Mouse (Mus musculus): ENCODE measurements at regions not wholly inside any gene's neighbourhood (a gene's known extent, or its start where the extent isn't known, plus 50 kb on each side); places are given as distances from the start of the nearest gene placed in this dataset.

DNA sequence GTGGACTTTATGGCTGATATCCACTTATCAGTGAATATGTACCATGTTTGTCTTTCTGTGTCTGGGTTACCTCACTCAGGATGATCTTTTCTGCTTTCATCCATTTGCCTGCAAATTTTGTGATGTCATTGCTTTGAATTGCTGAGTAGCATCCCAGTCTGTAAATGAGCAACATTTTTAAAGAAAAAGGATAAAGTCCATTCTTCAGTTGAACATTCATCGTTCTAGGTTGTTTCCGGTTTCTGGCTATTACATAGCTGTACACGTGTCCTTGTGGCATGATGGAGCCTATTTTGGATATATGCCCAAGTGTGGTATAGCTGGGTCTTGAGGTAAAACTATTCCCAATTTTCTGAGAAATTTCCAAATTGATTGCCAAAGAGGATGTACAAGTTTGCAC is 107.9 kb upstream of the Ccdc122 start:
- H3K27ac ChIP-seq (ENCODE audit: insufficient read depth, low read length): no peak overlapping the region
- H3K9ac ChIP-seq (ENCODE audit: low read depth, poor library complexity, severe bottlenecking): no peak overlapping the region
- no peaks in the 10 kb centered on the region for H3K9me3 ChIP-seq (replicated peaks; ENCODE audit: control insufficient read depth, insufficient read depth, low read length, poor library complexity, severe bottlenecking)
- H3K4me3 ChIP-seq (ENCODE audit: low read depth, low read length): no peak overlapping the region
- no peaks in the 10 kb centered on the region for H3K36me3 ChIP-seq (ENCODE audit: control insufficient read depth, insufficient read depth, low read length, poor library complexity, severe bottlenecking)
- TF ChIP-seq EP300 (IDR thresholded peaks at IDR 0.05; ENCODE audit: insufficient read depth, low read depth, low read length) (no peak), CTCF (IDR thresholded peaks at IDR 0.05; ENCODE audit: low read depth, low read length) (no peak), POLR2A (IDR thresholded peaks at IDR 0.05; ENCODE audit: insufficient read depth, low read length) (no peak)
- no peaks in the 10 kb centered on the region for H3K4me1 ChIP-seq (ENCODE audit: control insufficient read depth, insufficient read depth, low read length)
- no peaks in the 10 kb centered on the region for H3K27me3 ChIP-seq (ENCODE audit: control insufficient read depth, insufficient read depth, low read length, poor library complexity, severe bottlenecking)

DNA sequence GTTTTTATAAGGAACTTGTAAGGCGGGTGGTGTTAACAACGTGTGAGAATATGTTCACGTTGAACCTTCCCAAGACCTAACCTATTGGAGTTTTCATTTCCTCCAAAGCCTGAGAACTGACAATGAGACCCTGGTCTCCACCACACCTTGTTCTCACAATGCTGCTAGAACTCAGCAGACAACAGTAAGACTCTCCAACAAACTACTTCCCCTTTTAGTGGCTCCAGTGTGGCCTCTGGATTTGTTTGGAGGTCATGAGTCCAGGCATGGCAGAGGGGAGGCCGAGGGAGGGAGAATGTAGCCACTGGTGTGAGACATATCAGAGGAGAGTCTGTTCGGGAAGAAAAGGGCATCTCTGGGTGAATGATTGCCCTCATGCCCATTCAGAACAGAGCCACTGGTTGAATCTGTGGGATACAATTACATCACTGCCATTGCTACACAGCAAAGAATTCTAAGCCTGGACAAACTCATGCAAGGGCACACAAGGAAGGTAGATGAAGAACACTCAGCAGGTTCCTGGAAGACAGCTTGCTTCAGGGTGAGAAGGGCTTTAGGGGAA is 109.2 kb upstream of the Ccdc122 start:
- Histone ChIP-seq H3K27ac (ENCODE audit: insufficient read depth, low read length) (no peak overlapping the region), H3K9ac (ENCODE audit: low read depth, poor library complexity, severe bottlenecking) (no peak overlapping the region)
- TF ChIP-seq EP300 (IDR thresholded peaks at IDR 0.05; ENCODE audit: insufficient read depth, low read depth, low read length): no peak
- TF ChIP-seq POLR2A (IDR thresholded peaks at IDR 0.05; ENCODE audit: insufficient read depth, low read length): no peak
- no peak for TF ChIP-seq CTCF (IDR thresholded peaks at IDR 0.05; ENCODE audit: low read depth, low read length)

DNA sequence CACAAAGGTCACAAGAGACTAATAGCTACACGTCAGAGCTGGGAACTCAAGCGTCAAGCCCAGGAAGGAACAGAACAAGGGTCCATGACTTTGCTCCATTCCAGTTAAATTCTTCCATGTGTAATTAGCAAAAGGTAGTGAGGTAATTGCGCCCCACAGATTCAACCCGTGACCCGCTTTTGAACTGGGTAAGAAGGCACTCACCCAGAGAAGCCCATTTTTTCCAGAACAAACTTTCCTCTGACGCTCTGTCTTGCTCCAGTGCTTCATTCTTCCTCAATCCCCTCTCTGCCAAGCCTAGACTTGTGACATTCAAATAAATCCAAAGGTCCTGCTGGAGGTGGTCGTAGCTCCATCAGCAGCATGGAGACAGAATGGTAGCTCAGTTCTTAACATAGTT is 110.2 kb upstream of the Ccdc122 start:
- TF ChIP-seq CTCF (IDR thresholded peaks at IDR 0.05; ENCODE audit: low read depth, low read length): no peak
- TF ChIP-seq EP300 (IDR thresholded peaks at IDR 0.05; ENCODE audit: insufficient read depth, low read depth, low read length): no peak
- TF ChIP-seq POLR2A (IDR thresholded peaks at IDR 0.05; ENCODE audit: insufficient read depth, low read length): no peak
- no peaks in the 10 kb centered on the region; the same call in 1 of the 2 replicates for H3K27me3 ChIP-seq (ENCODE audit: control insufficient read depth, insufficient read depth, low read length, poor library complexity, severe bottlenecking)
- no peaks in the 10 kb centered on the region for H3K9me3 ChIP-seq (replicated peaks; ENCODE audit: control insufficient read depth, insufficient read depth, low read length, poor library complexity, severe bottlenecking)
- H3K4me1 ChIP-seq (ENCODE audit: control insufficient read depth, insufficient read depth, low read length): no peaks in the 10 kb centered on the region
- H3K4me3 ChIP-seq (ENCODE audit: low read depth, low read length): no peak overlapping the region
- no peak overlapping the region for H3K27ac ChIP-seq (ENCODE audit: insufficient read depth, low read length)
- no peaks in the 10 kb centered on the region for H3K36me3 ChIP-seq (ENCODE audit: control insufficient read depth, insufficient read depth, low read length, poor library complexity, severe bottlenecking)
- H3K9ac ChIP-seq (ENCODE audit: low read depth, poor library complexity, severe bottlenecking): no peak overlapping the region

More for the DNA sequence above, 109.2 kb upstream of the Ccdc122 start:
- no peaks in the 10 kb centered on the region for H3K9me3 ChIP-seq (replicated peaks; ENCODE audit: control insufficient read depth, insufficient read depth, low read length, poor library complexity, severe bottlenecking)
- H3K4me3 ChIP-seq (ENCODE audit: low read depth, low read length): no peak overlapping the region
- no peaks in the 10 kb centered on the region; the same call in 1 of the 2 replicates for H3K27me3 ChIP-seq (ENCODE audit: control insufficient read depth, insufficient read depth, low read length, poor library complexity, severe bottlenecking)
- no peaks in the 10 kb centered on the region for H3K36me3 ChIP-seq (ENCODE audit: control insufficient read depth, insufficient read depth, low read length, poor library complexity, severe bottlenecking)
- no peaks in the 10 kb centered on the region for H3K4me1 ChIP-seq (ENCODE audit: control insufficient read depth, insufficient read depth, low read length)

DNA sequence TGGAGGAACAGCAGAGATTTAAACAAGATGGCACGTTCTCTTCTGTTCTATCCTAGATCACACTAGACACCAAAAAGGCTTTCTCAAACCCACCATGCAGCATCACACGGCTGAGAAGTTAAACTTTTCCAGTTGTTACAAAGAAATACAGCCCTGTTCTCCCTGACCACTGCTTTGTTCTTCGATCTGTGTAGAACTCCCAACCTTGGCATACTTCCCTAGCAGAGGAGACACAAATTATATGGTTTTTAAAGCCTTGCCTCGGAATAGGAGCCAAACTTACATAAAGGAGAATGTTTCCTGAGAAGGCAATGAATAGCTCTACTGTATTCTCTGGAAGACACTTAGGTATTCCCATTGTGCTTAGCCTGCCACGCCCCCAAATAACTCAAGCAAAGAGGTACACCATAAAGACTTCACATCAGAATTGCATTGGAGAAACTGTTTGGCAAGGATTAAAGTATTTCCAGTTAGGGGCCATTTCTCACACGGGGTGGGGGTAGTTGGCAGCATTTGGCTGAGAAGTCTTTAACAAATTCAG is 114.1 kb upstream of the Ccdc122 start:
- H3K4me1 ChIP-seq (ENCODE audit: control insufficient read depth, insufficient read depth, low read length): no peaks in the 10 kb centered on the region
- no peak overlapping the region for H3K4me3 ChIP-seq (ENCODE audit: low read depth, low read length)
- H3K27me3 ChIP-seq (ENCODE audit: control insufficient read depth, insufficient read depth, low read length, poor library complexity, severe bottlenecking): no peaks in the 10 kb centered on the region; the same call in 1 of the 2 replicates
- H3K9ac ChIP-seq (ENCODE audit: low read depth, poor library complexity, severe bottlenecking): no peak overlapping the region
- H3K27ac ChIP-seq (ENCODE audit: insufficient read depth, low read length): no peak overlapping the region
- H3K36me3 ChIP-seq (ENCODE audit: control insufficient read depth, insufficient read depth, low read length, poor library complexity, severe bottlenecking): no peaks in the 10 kb centered on the region
- no peaks in the 10 kb centered on the region for H3K9me3 ChIP-seq (replicated peaks; ENCODE audit: control insufficient read depth, insufficient read depth, low read length, poor library complexity, severe bottlenecking)
- TF ChIP-seq CTCF (IDR thresholded peaks at IDR 0.05; ENCODE audit: low read depth, low read length) (no peak), EP300 (IDR thresholded peaks at IDR 0.05; ENCODE audit: insufficient read depth, low read depth, low read length) (no peak), POLR2A (IDR thresholded peaks at IDR 0.05; ENCODE audit: insufficient read depth, low read length) (no peak)

DNA sequence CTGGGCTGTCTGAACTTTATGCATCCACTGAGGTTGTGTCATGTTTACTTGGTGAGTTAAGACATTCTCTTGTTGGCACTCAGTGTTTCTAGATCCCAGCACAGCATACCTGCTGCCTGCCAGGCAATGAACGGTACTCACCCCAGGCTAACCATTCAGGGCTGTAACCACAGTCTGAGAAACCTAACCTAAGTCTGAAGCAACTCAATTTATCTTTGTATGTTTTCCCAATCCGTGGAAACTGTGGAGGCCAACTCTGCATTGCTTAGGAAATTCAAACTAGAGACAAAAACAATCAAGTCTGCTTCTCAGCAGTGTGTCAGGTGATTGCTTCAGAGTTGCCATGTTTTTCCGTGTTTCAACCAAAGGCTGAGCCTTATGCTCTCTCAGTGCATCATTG is 118.5 kb upstream of the Ccdc122 start:
- H3K4me1 ChIP-seq (ENCODE audit: control insufficient read depth, insufficient read depth, low read length): no peaks in the 10 kb centered on the region
- TF ChIP-seq POLR2A (IDR thresholded peaks at IDR 0.05; ENCODE audit: insufficient read depth, low read length) (no peak), EP300 (IDR thresholded peaks at IDR 0.05; ENCODE audit: insufficient read depth, low read depth, low read length) (no peak), CTCF (IDR thresholded peaks at IDR 0.05; ENCODE audit: low read depth, low read length) (no peak)
- no peaks in the 10 kb centered on the region for H3K9me3 ChIP-seq (replicated peaks; ENCODE audit: control insufficient read depth, insufficient read depth, low read length, poor library complexity, severe bottlenecking)
- H3K9ac ChIP-seq (ENCODE audit: low read depth, poor library complexity, severe bottlenecking): no peak overlapping the region
- no peak overlapping the region for H3K27ac ChIP-seq (ENCODE audit: insufficient read depth, low read length)
- H3K27me3 ChIP-seq (ENCODE audit: control insufficient read depth, insufficient read depth, low read length, poor library complexity, severe bottlenecking): no peaks in the 10 kb centered on the region; the same call in 1 of the 2 replicates
- H3K36me3 ChIP-seq (ENCODE audit: control insufficient read depth, insufficient read depth, low read length, poor library complexity, severe bottlenecking): no peaks in the 10 kb centered on the region
- H3K4me3 ChIP-seq (ENCODE audit: low read depth, low read length): no peak overlapping the region

DNA sequence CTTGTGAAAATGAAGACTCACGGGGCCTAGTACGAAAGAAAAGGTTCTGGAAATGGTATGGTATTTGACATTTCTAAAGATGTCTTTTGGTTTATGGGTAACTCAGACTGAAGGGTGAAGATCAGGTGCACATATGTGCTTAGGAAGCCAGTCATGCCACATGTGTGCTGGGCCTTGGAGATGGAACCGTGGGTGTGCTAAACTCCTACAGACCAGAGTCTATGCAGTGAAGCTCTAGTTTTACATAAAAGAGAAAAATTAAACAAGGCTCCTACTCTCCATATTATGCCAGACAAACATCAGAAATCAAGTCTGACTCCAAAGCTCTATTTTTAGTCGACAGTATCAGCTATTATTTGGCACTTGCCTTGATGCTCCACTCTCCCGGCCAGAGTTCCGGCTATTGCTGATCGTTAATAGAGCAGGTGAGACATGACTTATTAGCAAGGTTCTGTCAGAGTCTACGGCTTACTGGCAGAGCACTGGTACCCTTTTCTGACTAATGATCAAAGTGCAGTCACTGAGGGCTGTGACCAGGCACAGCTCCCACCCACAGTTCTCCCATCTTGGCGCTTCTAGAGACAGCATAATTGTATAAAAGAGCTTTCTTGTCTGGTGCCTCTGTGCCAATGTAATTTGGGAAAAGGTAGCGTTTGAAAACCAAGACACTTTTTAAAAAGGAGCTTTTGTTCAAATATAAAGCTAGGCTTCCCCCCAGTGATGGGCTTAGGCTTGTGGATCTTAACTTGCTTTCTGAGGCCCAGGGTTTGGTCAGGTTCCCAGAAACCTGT is 119.2 kb upstream of the Ccdc122 start:
- Histone ChIP-seq H3K9ac (ENCODE audit: low read depth, poor library complexity, severe bottlenecking) (no peak overlapping the region), H3K27me3 (ENCODE audit: control insufficient read depth, insufficient read depth, low read length, poor library complexity, severe bottlenecking) (no peaks in the 10 kb centered on the region; the same call in 1 of the 2 replicates), H3K27ac (ENCODE audit: insufficient read depth, low read length) (no peak overlapping the region), H3K36me3 (ENCODE audit: control insufficient read depth, insufficient read depth, low read length, poor library complexity, severe bottlenecking) (no peaks in the 10 kb centered on the region), H3K4me3 (ENCODE audit: low read depth, low read length) (no peak overlapping the region), H3K9me3 (replicated peaks; ENCODE audit: control insufficient read depth, insufficient read depth, low read length, poor library complexity, severe bottlenecking) (no peaks in the 10 kb centered on the region), H3K4me1 (ENCODE audit: control insufficient read depth, insufficient read depth, low read length) (no peaks in the 10 kb centered on the region)
- TF ChIP-seq EP300 (IDR thresholded peaks at IDR 0.05; ENCODE audit: insufficient read depth, low read depth, low read length) (no peak), POLR2A (IDR thresholded peaks at IDR 0.05; ENCODE audit: insufficient read depth, low read length) (no peak), CTCF (IDR thresholded peaks at IDR 0.05; ENCODE audit: low read depth, low read length) (no peak)

All from ES-Bruce4 (cell line).